Mouse (Mus musculus) limb, embryonic 12.5 days (tissue): Measurements from ENCODE around the gene Rxylt1. TPM values are rescaled to one million over a fixed set of nuclear protein-coding genes. Genes with fewer than 3 reads are reported as not detected.

Source experiments
- ATAC-seq: fragments of 200-750 bp; cut with Nextera tagmentation; 2 replicates; pipeline ENCODE4 v1.8.0; 2017; ENCODE audit warnings: low read depth, moderate TSS enrichment; ENCODE audit not compliant: insufficient number of reproducible peaks, insufficient read depth, low FRiP score, low TSS enrichment
- H3K27ac ChIP-seq: fragments of 300-500 bp; sonication (generic); 2 replicates; pipeline ENCODE4 v1.5.1; 2016; ENCODE audit warnings: mild to moderate bottlenecking, moderate library complexity
- H3K27me3 ChIP-seq: fragments of 300-500 bp; sonication (generic); 2 replicates; pipeline ENCODE4 v1.6.1; 2016; ENCODE audit warnings: mild to moderate bottlenecking, moderate library complexity
- H3K36me3 ChIP-seq: fragments of 300-500 bp; sonication (generic); 2 replicates; pipeline ENCODE4 v1.6.1; 2016; ENCODE audit warnings: mild to moderate bottlenecking, moderate library complexity
- H3K4me1 ChIP-seq: fragments of 300-500 bp; sonication (generic); replicated peaks from 2 replicates; pipeline ENCODE4 v1.6.1; 2016
- H3K4me2 ChIP-seq: fragments of 300-500 bp; sonication (generic); 2 replicates; pipeline ENCODE4 v1.6.1; 2016; ENCODE audit warnings: mild to moderate bottlenecking, moderate library complexity
- H3K4me3 ChIP-seq: fragments of 300-500 bp; sonication (generic); replicated peaks from 2 replicates; pipeline ENCODE4 v1.5.1; 2016; ENCODE audit warnings: mild to moderate bottlenecking
- H3K9ac ChIP-seq: fragments of 300-500 bp; sonication (generic); replicated peaks from 2 replicates; pipeline ENCODE4 v1.6.1; 2016; ENCODE audit warnings: mild to moderate bottlenecking, moderate library complexity
- H3K9me3 ChIP-seq: fragments of 300-500 bp; sonication (generic); 2 replicates; pipeline ENCODE4 v1.6.1; 2016; ENCODE audit warnings: mild to moderate bottlenecking, moderate library complexity
- WGBS: fragments of 180-500 bp; shearing (Covaris S2); methylation state at CpG from one replicate; pipeline ENCODE4 v1.1.7; 2016; 5-methylcytosine and 5-hydroxymethylcytosine counted together
- polyA plus RNA-seq: library from polyadenylated mRNA; unstranded; fragments of >200 nt; fragmentation: Nextera tagmentation; extraction: Ambion mirVana; gene quantifications from 2 replicates; pipeline ENCODE4 v1.2.1, GENCODE M21; 2016

The Rxylt1 gene
- polyA plus RNA-seq, 1 experiment from 2014 or later = 51.3 TPM

DNA sequence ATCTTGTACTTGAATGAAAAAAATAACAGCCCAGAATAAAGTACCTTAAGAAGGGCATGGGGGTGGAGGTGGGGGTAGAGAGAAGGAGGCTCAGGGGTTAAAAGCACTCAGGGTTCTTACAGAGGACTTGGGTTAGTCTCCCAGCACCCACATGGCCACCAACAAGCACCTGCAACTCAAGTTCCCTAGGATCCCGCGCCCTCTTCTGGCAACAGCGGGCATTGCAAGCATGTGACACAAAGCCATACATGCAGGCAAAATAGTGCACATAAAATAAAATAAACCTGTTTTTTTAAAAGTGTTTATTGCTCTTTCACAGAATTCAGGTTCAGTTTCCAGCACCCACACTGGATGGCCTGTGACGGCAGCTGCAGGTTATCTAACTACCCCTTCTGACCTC lies 56.8 kb downstream of the Rxylt1 start:
- Histone ChIP-seq H3K9me3 (peaks cover 8% of the 10 kb centered on the region; the same call in 1 of the 2 replicates), H3K4me1 (0 out of 2 replicates have a peak, but pooled peaks cover 6% of the 10 kb centered on the region), H3K27me3 (no peaks in the 10 kb centered on the region), H3K9ac (no peak overlapping the region), H3K27ac (no peak overlapping the region), H3K36me3 (peaks cover 13% of the 10 kb centered on the region; the same call in 1 of the 2 replicates), H3K4me2 (no peak overlapping the region), H3K4me3 (no peak overlapping the region)
- 51% methylated on average over 4 of the region's 4 CpGs for WGBS
- ATAC-seq = no peak

DNA sequence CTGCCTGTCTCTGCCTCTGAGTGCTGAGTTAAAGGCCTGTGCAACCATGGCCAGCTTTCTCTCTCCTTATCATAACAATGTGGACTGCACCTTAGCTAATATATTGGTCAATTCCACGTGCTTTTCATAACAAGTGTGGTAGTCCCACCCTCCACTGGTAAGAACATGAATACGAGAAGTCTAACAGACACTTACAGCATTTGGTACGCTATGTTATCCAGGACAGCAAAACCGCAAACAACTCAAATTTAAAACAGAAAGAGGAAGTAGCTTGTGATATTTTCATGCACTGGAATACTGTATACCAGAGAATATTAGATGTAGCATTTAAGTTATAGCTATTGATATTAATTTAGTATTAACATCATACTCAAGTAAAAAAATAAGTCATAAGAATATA lies 57.6 kb downstream of the Rxylt1 start:
- H3K27me3 ChIP-seq = no peaks in the 10 kb centered on the region
- no peak for ATAC-seq
- 92% methylated on average over 4 of the region's 4 CpGs for WGBS
- H3K4me3 ChIP-seq = no peak overlapping the region
- H3K4me2 ChIP-seq = no peak overlapping the region
- peaks cover 8% of the 10 kb centered on the region; the same call in 1 of the 2 replicates for H3K9me3 ChIP-seq
- no peak overlapping the region for H3K9ac ChIP-seq
- peaks cover 13% of the 10 kb centered on the region; the same call in 1 of the 2 replicates for H3K36me3 ChIP-seq
- H3K4me1 ChIP-seq = 0 out of 2 replicates have a peak, but pooled peaks cover under 1% of the 10 kb centered on the region
- no peak overlapping the region for H3K27ac ChIP-seq

DNA sequence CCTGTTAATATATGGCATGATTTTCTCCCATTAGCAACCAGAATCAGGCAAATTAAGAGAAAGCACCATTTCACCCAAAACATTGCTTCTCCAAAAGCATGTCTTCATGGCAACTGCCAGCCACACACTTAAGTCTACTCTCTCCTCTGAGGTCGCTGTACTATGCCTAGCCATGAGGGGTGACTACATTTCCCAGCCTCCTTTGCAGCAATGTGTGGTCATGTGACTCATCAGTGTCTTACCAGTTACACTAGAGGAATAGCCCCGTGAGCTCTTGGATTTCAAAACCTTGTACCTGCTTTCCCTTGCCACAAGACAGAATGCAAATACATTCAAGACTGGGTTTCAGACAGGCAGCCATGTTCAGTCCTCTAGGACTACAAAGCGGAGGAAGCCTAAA lies 58.6 kb downstream of the Rxylt1 start:
- ATAC-seq = no peak
- H3K9me3 ChIP-seq = peaks cover 8% of the 10 kb centered on the region; the same call in 1 of the 2 replicates
- no peak overlapping the region for H3K27ac ChIP-seq
- H3K27me3 ChIP-seq = no peaks in the 10 kb centered on the region
- no peak overlapping the region for H3K9ac ChIP-seq
- H3K4me3 ChIP-seq = no peak overlapping the region
- peaks cover 4% of the 10 kb centered on the region; the same call in 1 of the 2 replicates for H3K4me1 ChIP-seq
- peaks cover 13% of the 10 kb centered on the region; the same call in 1 of the 2 replicates for H3K36me3 ChIP-seq
- WGBS = 64% methylated on average over 3 of the region's 3 CpGs
- no peak overlapping the region for H3K4me2 ChIP-seq

DNA sequence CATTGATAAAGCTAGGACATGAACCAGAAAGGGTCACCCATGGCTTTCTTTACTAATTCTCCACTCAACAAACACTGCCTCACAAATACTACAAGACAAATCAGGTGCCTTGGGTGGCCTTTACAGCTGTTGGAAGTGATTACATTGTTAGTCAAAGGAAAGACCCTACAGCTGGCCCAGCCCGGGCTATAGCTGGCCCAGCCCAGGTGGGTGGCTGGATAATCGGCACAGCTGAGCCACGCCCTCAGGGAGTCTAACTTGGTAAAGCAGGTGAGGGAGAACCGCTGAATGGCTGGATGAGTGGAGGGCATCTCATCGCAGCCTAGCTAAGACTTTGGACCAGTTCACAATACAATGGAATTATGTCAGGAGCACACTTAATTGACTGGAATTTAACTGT lies 63.9 kb downstream of the Rxylt1 start:
- no peak overlapping the region for H3K27ac ChIP-seq
- no peaks in the 10 kb centered on the region for H3K27me3 ChIP-seq
- ATAC-seq = no peak
- H3K36me3 ChIP-seq = peaks cover 13% of the 10 kb centered on the region; the same call in 1 of the 2 replicates
- no peak overlapping the region for H3K4me2 ChIP-seq
- H3K4me3 ChIP-seq = no peak overlapping the region
- H3K9ac ChIP-seq = no peak overlapping the region
- WGBS = 69% methylated on average over 5 of the region's 5 CpGs
- no peaks in the 10 kb centered on the region for H3K9me3 ChIP-seq
- H3K4me1 ChIP-seq = peaks cover 35% of the 10 kb centered on the region

DNA sequence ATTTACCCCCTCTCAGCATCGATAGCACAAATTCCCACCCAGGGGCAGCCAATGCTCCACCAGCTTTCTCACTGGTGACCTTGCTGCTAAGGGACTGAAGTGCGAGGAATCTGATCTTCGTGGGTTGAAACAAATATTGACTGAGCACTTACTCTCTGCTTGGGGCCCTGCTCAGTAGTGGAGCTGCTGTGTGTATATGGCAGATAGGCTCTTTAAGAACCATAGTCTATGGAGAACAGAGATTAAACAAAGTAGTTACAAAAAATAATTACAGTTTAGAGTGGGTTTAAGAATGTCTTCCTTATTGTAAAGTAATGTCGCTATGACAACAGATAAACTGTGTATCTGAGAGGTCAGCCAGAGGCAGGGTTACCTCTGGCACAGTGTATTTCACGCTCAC lies 66.8 kb downstream of the Rxylt1 start:
- Histone ChIP-seq H3K4me1 (peaks cover 35% of the 10 kb centered on the region), H3K9me3 (no peaks in the 10 kb centered on the region), H3K36me3 (no peaks in the 10 kb centered on the region), H3K27ac (no peak overlapping the region), H3K4me2 (no peak overlapping the region), H3K4me3 (no peak overlapping the region), H3K27me3 (no peaks in the 10 kb centered on the region), H3K9ac (no peak overlapping the region)
- 87% methylated on average over 5 of the region's 5 CpGs for WGBS
- ATAC-seq = no peak

DNA sequence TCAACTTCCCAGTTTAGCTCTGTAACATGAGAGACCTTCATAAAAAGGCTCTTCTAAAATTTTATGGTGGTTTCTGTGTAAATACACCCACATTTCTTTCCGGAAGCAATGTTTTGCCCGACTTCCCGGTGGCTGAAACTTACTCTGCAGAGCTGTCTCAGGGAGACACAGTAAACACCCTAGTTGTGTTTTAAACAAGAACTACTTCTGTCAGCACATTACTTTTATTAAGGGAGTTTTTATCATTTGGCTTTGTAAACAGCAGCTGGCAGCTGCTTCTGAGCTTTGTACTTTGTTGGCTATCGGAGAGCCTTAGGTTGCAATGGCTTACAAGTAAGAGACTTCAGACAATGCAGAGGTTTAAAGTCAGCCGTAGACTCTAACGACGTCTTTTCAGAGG lies 67.4 kb downstream of the Rxylt1 start:
- peak overlapping the region; percentile 18 for H3K4me2 ChIP-seq
- no peaks in the 10 kb centered on the region for H3K27me3 ChIP-seq
- peaks cover 35% of the 10 kb centered on the region for H3K4me1 ChIP-seq
- no peaks in the 10 kb centered on the region for H3K36me3 ChIP-seq
- H3K27ac ChIP-seq = peak overlapping the region; percentile 24; the same call in 1 of the 2 replicates
- no peak overlapping the region for H3K9ac ChIP-seq
- 0 out of 2 replicates have a peak, but pooled peaks have one; percentile 9 for ATAC-seq
- 24% methylated on average over 7 of the region's 7 CpGs for WGBS
- H3K4me3 ChIP-seq = no peak overlapping the region
- H3K9me3 ChIP-seq = no peaks in the 10 kb centered on the region

Other genes starting within 250 kb of the Rxylt1 start
- gene Srgap1, start 50.1 kb downstream of the Rxylt1 start, polyA plus RNA-seq = 15.1 and 15.8 TPM in 2 replicates